Mouse (Mus musculus): ENCODE data around the gene Parp1.

- TF ChIP-seq CTCF (IDR thresholded peaks at IDR 0.05; ENCODE audit: low read depth, low read length), result no peak
- TF ChIP-seq POLR2A (IDR thresholded peaks at IDR 0.05; ENCODE audit: insufficient read depth, low read length), result no peak
- TF ChIP-seq EP300 (IDR thresholded peaks at IDR 0.05; ENCODE audit: insufficient read depth, low read depth, low read length), result no peak
These were observed 1.5 kb downstream of the Parp1 start for GRCm38 (mm10) chr1:180570181-180570580.

All from ES-Bruce4 (cell line).